Mouse (Mus musculus) ES-Bruce4 (cell line): ENCODE data around the gene Ddi2.

Experiments
- CTCF ChIP-seq: IDR thresholded peaks from one replicate; pipeline ENCODE4 v1.8.1; 2011; ENCODE audit warnings: low read depth, low read length
- POLR2A ChIP-seq: IDR thresholded peaks from one replicate; pipeline ENCODE4 v1.8.1; 2011; ENCODE audit warnings: low read length; ENCODE audit not compliant: insufficient read depth

DNA sequence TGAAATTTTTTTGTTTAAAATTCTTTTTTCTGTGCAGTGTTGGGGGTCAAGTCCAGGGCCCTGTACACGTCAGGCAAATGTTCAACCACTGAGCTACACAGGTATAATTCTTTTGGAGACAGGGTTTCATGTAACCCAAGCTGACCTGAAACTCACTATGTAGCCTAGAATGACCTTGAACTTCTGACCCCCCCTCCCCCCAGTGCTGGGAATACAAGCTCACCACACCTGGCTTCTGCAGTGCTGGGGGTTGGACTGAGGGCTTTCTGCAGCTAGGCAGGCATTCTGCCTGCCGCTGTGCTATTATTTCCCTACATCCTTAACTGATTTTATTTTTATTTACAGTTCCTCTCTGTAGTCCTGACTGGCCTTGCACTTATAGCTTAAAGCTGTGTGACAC lies 44.2 kb downstream of the Ddi2 start:
- TF ChIP-seq CTCF (no peak), POLR2A (no peak)
